Mouse (Mus musculus) small intestine, adult 2 months (tissue): ENCODE data around the gene Sult4a1.
A peak's percentile ranks its signal among the peaks of the same experiment; 100 is the strongest.

Source experiments
- CTCF ChIP-seq: fragments of 200-500 bp; IDR thresholded peaks from 2 replicates; pipeline ENCODE4 v1.5.1; 2012; ENCODE audit warnings: low read depth, mild to moderate bottlenecking, control low read depth, inconsistent platforms, low read length, moderate library complexity, mixed read lengths; ENCODE audit not compliant: insufficient replicate concordance, insufficient read length; ENCODE audit errors: extremely low read depth
- POLR2A ChIP-seq: fragments of 200-500 bp; IDR thresholded peaks from 2 replicates; pipeline ENCODE4 v1.6.1; 2012; ENCODE audit warnings: low read depth, mild to moderate bottlenecking, control low read depth, inconsistent platforms, low read length, moderate library complexity

DNA sequence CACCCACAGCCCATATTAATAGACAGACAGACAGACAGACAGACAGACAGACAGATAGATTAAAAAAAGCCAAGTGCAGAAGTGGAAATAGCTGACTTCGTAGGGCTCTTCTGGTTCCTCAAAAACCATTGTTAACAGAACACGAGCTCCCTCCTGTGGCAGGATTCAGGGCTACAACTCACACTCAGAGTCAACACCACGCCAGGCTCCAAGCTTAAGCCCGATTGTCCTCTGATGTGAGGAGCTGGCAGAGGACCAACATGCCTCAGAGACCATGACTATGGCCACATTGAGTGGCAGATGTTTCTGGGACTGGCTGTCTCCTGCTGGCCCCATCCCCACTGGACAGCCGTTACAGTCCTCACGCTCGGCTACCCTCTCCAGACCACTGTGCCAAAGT lies 33.3 kb downstream of the Sult4a1 start:
- TF ChIP-seq POLR2A (no peak), CTCF (peak; percentile 15; the same call in 1 of the 2 replicates)
